Mouse (Mus musculus) heart, postnatal 25 days (tissue): Measurements from ENCODE around the gene Cfap69. TPM values are rescaled to one million over a fixed set of nuclear protein-coding genes. Genes with fewer than 3 reads are reported as not detected.

ENCODE experiments used
- total RNA-seq, 2 experiments: library from RNA; stranded (reverse); gene quantifications; 2 replicates each; pipeline ENCODE4 v1.2.3; 2021

Gene Cfap69
- total RNA-seq, 2 experiments from 2014 or later, result 0.88 to 0.95 TPM

Other genes starting within 250 kb of the Cfap69 start
- 10 to 100 TPM in 1 of 2 experiments, 1 to 10 TPM in 1; 9.8 to 10.2 TPM for gene Cdk14, start 243.9 kb downstream of the Cfap69 start, total RNA-seq
- gene 1700015F17Rik, start 185.1 kb downstream of the Cfap69 start, total RNA-seq, result not detected
- 10 to 100 TPM; 18.9 to 23.9 TPM for gene Cldn12, start 149.3 kb downstream of the Cfap69 start, total RNA-seq
- 10 to 100 TPM in 1 of 2 experiments, 1 to 10 TPM in 1; 9.4 to 10.5 TPM for gene Gtpbp10, start 104.7 kb downstream of the Cfap69 start, total RNA-seq
- not detected for gene Gm8773, start 90.4 kb downstream of the Cfap69 start, total RNA-seq
- under 1 TPM; 0.39 to 0.45 TPM for gene Steap2, start 30.3 kb upstream of the Cfap69 start, total RNA-seq
- not detected for gene Steap1, start 85.1 kb upstream of the Cfap69 start, total RNA-seq